Mouse (Mus musculus) megakaryocyte progenitor cell, adult 5-6 weeks (primary cell): ENCODE measurements around the gene Sycp2. TPM values are rescaled to one million over a fixed set of nuclear protein-coding genes. Genes with fewer than 3 reads are reported as not detected.

Experiments
- ATAC-seq: replicated peaks from 2 replicates; pipeline ENCODE4 v1.8.0; 2016; ENCODE audit warnings: mild to moderate bottlenecking, moderate TSS enrichment, inconsistent platforms; ENCODE audit not compliant: poor library complexity
- total RNA-seq, 2 experiments: library from RNA; stranded (forward) in 1 of 2; stranded (reverse) in 1 of 2; fragments of 157-497, 149-512 nt in 1 of 2; fragments of 200-1000 nt in 1 of 2; gene quantifications; 2 replicates each; pipeline versions ENCODE4 v1.2.3 to v1.2.4; 2015 to 2017

Sycp2 gene
- total RNA-seq, 2 experiments from 2014 or later, result 0.05 to 0.17 TPM

- no peak for ATAC-seq
Measured at GRCm38 (mm10) chr2:178304669-178305068, 102.8 kb downstream of the Sycp2 start.

DNA sequence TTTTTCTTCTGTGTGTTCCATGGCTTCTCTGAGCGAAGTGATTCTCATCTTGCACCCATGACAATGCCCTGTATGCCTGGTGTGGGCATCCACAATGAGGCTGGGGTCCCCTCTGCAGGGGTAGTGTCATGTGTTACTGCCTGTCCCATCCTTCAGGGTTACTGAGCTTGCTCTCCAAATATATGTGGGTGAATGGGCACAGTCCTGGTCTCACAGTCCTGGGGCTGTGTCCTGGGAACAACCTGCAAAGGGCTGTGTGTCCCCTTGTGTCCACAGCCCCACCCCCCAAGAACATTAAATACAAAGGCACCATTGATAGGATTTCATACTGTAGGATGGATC lies 103.3 kb downstream of the Sycp2 start:
- no peak for ATAC-seq

- ATAC-seq, result no peak
Measured at GRCm38 (mm10) chr2:178303453-178304187, 103.9 kb downstream of the Sycp2 start.

Other genes with a start within 250 kb of the Sycp2 start
- 2.8 and 3.0 TPM in 2 replicates for gene Ppp1r3d, start 6.8 kb upstream of the Sycp2 start, total RNA-seq (2015)
- gene Ppp1r3d, start 6.8 kb upstream of the Sycp2 start, total RNA-seq (2017), result 1.9 and 2.2 TPM in 2 replicates
- 8.6 and 9.3 TPM in 2 replicates for gene Fam217b, start 6.8 kb upstream of the Sycp2 start, total RNA-seq (2015)
- gene Fam217b, start 6.8 kb upstream of the Sycp2 start, total RNA-seq (2017), result 3.8 and 4.4 TPM in 2 replicates
- gene Cdh26, start 22.8 kb upstream of the Sycp2 start, total RNA-seq (2015), result not detected in 2 replicates
- not detected in 2 replicates for gene Cdh26, start 22.8 kb upstream of the Sycp2 start, total RNA-seq (2017)